In the genomic region with DNA sequence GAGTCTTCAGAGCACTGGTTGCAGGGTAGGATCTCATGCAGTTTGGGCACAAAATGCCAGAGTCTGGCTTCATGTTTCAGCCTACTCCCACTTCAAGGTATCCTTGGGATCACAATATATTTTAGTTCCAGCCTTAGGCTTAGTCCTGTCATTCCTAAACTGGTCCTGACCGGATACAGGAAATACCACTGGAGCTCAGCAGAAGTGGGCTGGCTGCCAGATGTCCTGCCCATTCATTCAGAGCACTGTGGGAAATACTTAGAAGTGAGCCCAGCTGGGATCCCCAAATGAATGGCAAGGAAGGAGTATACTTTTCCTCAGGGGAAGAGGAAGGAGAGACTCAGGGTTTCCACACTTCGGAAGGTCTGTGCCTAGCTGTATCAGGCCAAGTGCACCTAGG, we compare ENCODE assay signal across 8 mouse cellular contexts. TPM values are rescaled to one million over a fixed set of nuclear protein-coding genes. Genes with fewer than 3 reads are reported as not detected.
A peak's percentile ranks its signal among the peaks of the same experiment; 100 is the strongest.
DNase-seq lines count a peak whose midpoint lies in the region; ATAC-seq lines count a peak whose summit lies in the region.

No protein-coding gene starts in this region.

- no peaks in the 10 kb centered on the region for H3K36me3 ChIP-seq in forebrain, embryonic 16.5 days (ENCODE audit: control insufficient read depth, insufficient read depth)
- no peaks in the 10 kb centered on the region for H3K36me3 ChIP-seq in hindbrain, embryonic 16.5 days (ENCODE audit: control insufficient read depth, insufficient read depth, low read length)

- peaks cover 3% of the 10 kb centered on the region for H3K4me1 ChIP-seq in forebrain, embryonic 16.5 days (replicated peaks; ENCODE audit: control insufficient read depth, insufficient read depth, low read length)
- no peaks in the 10 kb centered on the region; the same call in 1 of the 2 replicates for H3K4me1 ChIP-seq in hindbrain, embryonic 16.5 days (ENCODE audit: control insufficient read depth, insufficient read depth, low read depth, low read length)

- no peak overlapping the region for H3K9ac ChIP-seq in forebrain, embryonic 16.5 days (replicated peaks; ENCODE audit: low read depth, low read length)
- H3K9ac ChIP-seq in hindbrain, embryonic 16.5 days (ENCODE audit: low read depth, low read length): no peak overlapping the region

- H3K27me3 ChIP-seq in forebrain, embryonic 16.5 days (replicated peaks; ENCODE audit: control insufficient read depth, insufficient read depth, low read length): no peaks in the 10 kb centered on the region
- H3K27me3 ChIP-seq in hindbrain, embryonic 16.5 days (replicated peaks; ENCODE audit: control insufficient read depth, insufficient read depth, low read length): no peaks in the 10 kb centered on the region

- H3K27ac ChIP-seq in forebrain, embryonic 16.5 days (ENCODE audit: low read length): no peak overlapping the region
- H3K27ac ChIP-seq in hindbrain, embryonic 16.5 days (ENCODE audit: low read depth, low read length): no peak overlapping the region

- DNase-seq in urinary bladder, postnatal 14 days (ENCODE audit: low spot score): peak; percentile 39
- DNase-seq in urinary bladder, postnatal 4 days (ENCODE audit: low spot score in 2 of 2): no peak
- peak; percentile 60 to 70 for DNase-seq in lung, adult 18-20 months
- no peak for DNase-seq in T-cell, adult 2 months (ENCODE audit: low spot score)
- DNase-seq in frontal cortex, adult 2 months (ENCODE audit: extremely low spot score in 1 of 2, low spot score in 1 of 2): no peak
- no peak for DNase-seq in spleen, adult 12 weeks (ENCODE audit: low spot score)

- 22% methylated on average over 2 of the region's 2 CpGs for WGBS in forebrain, embryonic 16.5 days
- WGBS in hindbrain, embryonic 16.5 days: 34% methylated on average over 2 of the region's 2 CpGs

- no peaks in the 10 kb centered on the region for H3K9me3 ChIP-seq in forebrain, embryonic 16.5 days (ENCODE audit: control insufficient read depth, low read length)
- H3K9me3 ChIP-seq in hindbrain, embryonic 16.5 days (ENCODE audit: control insufficient read depth, low read length): no peaks in the 10 kb centered on the region

- no peak overlapping the region for H3K4me2 ChIP-seq in forebrain, embryonic 16.5 days (ENCODE audit: low read length)
- H3K4me2 ChIP-seq in hindbrain, embryonic 16.5 days (ENCODE audit: low read length): no peak overlapping the region

- no peak overlapping the region for H3K4me3 ChIP-seq in forebrain, embryonic 16.5 days (replicated peaks; ENCODE audit: low read length)
- H3K4me3 ChIP-seq in hindbrain, embryonic 16.5 days (ENCODE audit: low read length): no peak overlapping the region

- peak; percentile 63 for ATAC-seq in forebrain, embryonic 16.5 days
- ATAC-seq in hindbrain, embryonic 16.5 days: peak; percentile 53

RNA-seq across cellular contexts. Expression of gene Rftn2, which starts 33.3 kb away (rescaled TPM):
- polyA plus RNA-seq in forebrain, embryonic 16.5 days (2015; fragmentation: Nextera tagmentation; extraction: Ambion mirVana): 10.4 and 15.1 TPM in 2 replicates
- polyA plus RNA-seq in hindbrain, embryonic 16.5 days (2015; fragmentation: Nextera tagmentation; extraction: Ambion mirVana): 13.0 and 15.5 TPM in 2 replicates
- polyA plus RNA-seq in frontal cortex, adult 2 months (2012; rRNA removed): 19.5 and 21.7 TPM in 2 replicates

RNA-seq across cellular contexts. Expression of gene Mars2, which starts 43.7 kb away (rescaled TPM):
- 5.3 and 5.6 TPM in 2 replicates for polyA plus RNA-seq in forebrain, embryonic 16.5 days (2015; fragmentation: Nextera tagmentation; extraction: Ambion mirVana)
- polyA plus RNA-seq in hindbrain, embryonic 16.5 days (2015; fragmentation: Nextera tagmentation; extraction: Ambion mirVana): 3.5 and 3.7 TPM in 2 replicates
- polyA plus RNA-seq in frontal cortex, adult 2 months (2012; rRNA removed): 3.7 and 4.8 TPM in 2 replicates

Comparison
In these comparisons a context has a peak if more than half of its experiments do, and no peak if none do; other contexts are left out.
1. DNase-seq: peak in urinary bladder, postnatal 14 days (single experiment) and lung, adult 18-20 months (2 of 2); none in urinary bladder, postnatal 4 days (0 of 2), T-cell, adult 2 months (single experiment), frontal cortex, adult 2 months (0 of 2) and spleen, adult 12 weeks (single experiment).